Comparison of ENCODE assay signal across 20 mouse cellular contexts in genomic region chr19:17408591-17408990, GRCm38 (mm10). TPM values are rescaled to one million over a fixed set of nuclear protein-coding genes. Genes with fewer than 3 reads are reported as not detected.
DNase-seq lines count a peak whose midpoint lies in the region; ATAC-seq and TF ChIP-seq lines count a peak whose summit lies in the region.
"Had no signal": no experiment of that assay in that cellular context is flagged by ENCODE, and none has a peak within 500 bp of the region (broad histone marks: within the 10 kb centered on the region; RNA-seq: fewer than 3 reads in every experiment).

No protein-coding gene starts in this region.

- no peak for TF ChIP-seq CTCF in intestine, postnatal 0 days (IDR thresholded peaks at IDR 0.05; ENCODE audit: low read depth)

- no peaks in the 10 kb centered on the region for H3K9me3 ChIP-seq in intestine, postnatal 0 days (ENCODE audit: control insufficient read depth)
- no peaks in the 10 kb centered on the region for H3K9me3 ChIP-seq in intestine, embryonic 16.5 days (ENCODE audit: control insufficient read depth, low read length)
- H3K9me3 ChIP-seq in liver, embryonic 15.5 days (replicated peaks), result no peaks in the 10 kb centered on the region
- H3K9me3 ChIP-seq: forebrain, embryonic 12.5 days; heart, embryonic 13.5 days; hindbrain, embryonic 15.5 days had no signal

- DNase-seq in adrenal gland, adult 2 months, result peak; percentile 51
- no peak for DNase-seq in adrenal gland, adult 18-20 months (ENCODE audit: low spot score in 2 of 2)
- DNase-seq in yolk sac, embryonic 10.5 days (ENCODE audit: low spot score), result peak; percentile 61
- no peak for DNase-seq in kidney, adult 11 months
- DNase-seq: B cell, adult 2 months; cerebellum, adult 18-20 months; cerebellum, adult 9-11 months; cerebellum, postnatal 36 days; gastrocnemius, postnatal 14 days; heart, postnatal 36 days had no signal

- no peaks in the 10 kb centered on the region for H3K27me3 ChIP-seq in intestine, postnatal 0 days (replicated peaks; ENCODE audit: control insufficient read depth, insufficient read depth, low read length)
- H3K27me3 ChIP-seq in intestine, embryonic 16.5 days (replicated peaks; ENCODE audit: control insufficient read depth, insufficient read depth, low read length), result no peaks in the 10 kb centered on the region
- no peaks in the 10 kb centered on the region for H3K27me3 ChIP-seq in liver, embryonic 15.5 days
- H3K27me3 ChIP-seq: embryonic facial prominence, embryonic 13.5 days; forebrain, embryonic 12.5 days; heart, embryonic 13.5 days; hindbrain, embryonic 15.5 days had no signal

- peak overlapping the region; percentile 24; the same call in 1 of the 2 replicates for H3K27ac ChIP-seq in intestine, postnatal 0 days (ENCODE audit: low read depth, low read length)
- H3K27ac ChIP-seq in intestine, embryonic 16.5 days (ENCODE audit: low read length), result no peak overlapping the region
- H3K27ac ChIP-seq in liver, embryonic 15.5 days (replicated peaks), result no peak overlapping the region
- H3K27ac ChIP-seq: embryonic facial prominence, embryonic 13.5 days; forebrain, embryonic 12.5 days; heart, embryonic 13.5 days; hindbrain, embryonic 15.5 days had no signal

- H3K36me3 ChIP-seq in intestine, postnatal 0 days (ENCODE audit: control insufficient read depth, insufficient read depth), result no peaks in the 10 kb centered on the region
- H3K36me3 ChIP-seq in intestine, embryonic 16.5 days (ENCODE audit: control insufficient read depth, insufficient read depth, low read length), result no peaks in the 10 kb centered on the region
- no peaks in the 10 kb centered on the region for H3K36me3 ChIP-seq in liver, embryonic 15.5 days (replicated peaks)
- H3K36me3 ChIP-seq: embryonic facial prominence, embryonic 13.5 days; forebrain, embryonic 12.5 days; G1E; heart, embryonic 13.5 days; hindbrain, embryonic 15.5 days had no signal

- no peak for ATAC-seq in intestine, postnatal 0 days
- ATAC-seq in intestine, embryonic 16.5 days, result no peak
- peak; percentile 37; the same call in 1 of the 2 replicates for ATAC-seq in liver, embryonic 15.5 days (ENCODE audit: insufficient read depth)
- ATAC-seq: CD4-positive, CD25-positive, alpha-beta regulatory T cell, adult 4 months; forebrain, embryonic 16.5 days had no signal

- H3K9ac ChIP-seq in intestine, postnatal 0 days (ENCODE audit: low read depth, low read length), result no peak overlapping the region
- H3K9ac ChIP-seq in intestine, embryonic 16.5 days (ENCODE audit: low read depth, low read length), result no peak overlapping the region
- H3K9ac ChIP-seq in liver, embryonic 15.5 days, result no peak overlapping the region
- H3K9ac ChIP-seq: embryonic facial prominence, embryonic 13.5 days; forebrain, embryonic 12.5 days; heart, embryonic 13.5 days; hindbrain, embryonic 15.5 days had no signal

- peaks cover 4% of the 10 kb centered on the region; the same call in 1 of the 2 replicates for H3K4me1 ChIP-seq in intestine, postnatal 0 days (replicated peaks; ENCODE audit: control insufficient read depth, insufficient read depth, low read length)
- H3K4me1 ChIP-seq in intestine, embryonic 16.5 days (ENCODE audit: control insufficient read depth, insufficient read depth, low read length), result peaks cover 4% of the 10 kb centered on the region
- peaks cover 16% of the 10 kb centered on the region for H3K4me1 ChIP-seq in liver, embryonic 15.5 days (replicated peaks)
- H3K4me1 ChIP-seq: embryonic facial prominence, embryonic 13.5 days; forebrain, embryonic 12.5 days; heart, embryonic 13.5 days; hindbrain, embryonic 15.5 days had no signal

- no peak overlapping the region for H3K4me3 ChIP-seq in intestine, postnatal 0 days (ENCODE audit: low read depth, low read length)
- no peak overlapping the region for H3K4me3 ChIP-seq in intestine, embryonic 16.5 days (ENCODE audit: low read length)
- no peak overlapping the region for H3K4me3 ChIP-seq in liver, embryonic 15.5 days (replicated peaks)
- H3K4me3 ChIP-seq: embryonic facial prominence, embryonic 13.5 days; forebrain, embryonic 12.5 days; heart, embryonic 13.5 days; hindbrain, embryonic 15.5 days had no signal

- no peak overlapping the region for H3K4me2 ChIP-seq in intestine, postnatal 0 days (replicated peaks; ENCODE audit: low read depth)
- H3K4me2 ChIP-seq in intestine, embryonic 16.5 days (ENCODE audit: low read depth, low read length), result no peak overlapping the region
- H3K4me2 ChIP-seq in liver, embryonic 15.5 days, result no peak overlapping the region
- H3K4me2 ChIP-seq: embryonic facial prominence, embryonic 13.5 days; forebrain, embryonic 12.5 days; heart, embryonic 13.5 days; hindbrain, embryonic 15.5 days had no signal

RNA-seq across cellular contexts. Expression of gene Rfk, which starts 14.7 kb away (rescaled TPM):
- 100 to 1,000 TPM in 1 of 2 experiments, 10 to 100 TPM in 1; 85.5 to 566 TPM for total RNA-seq in adrenal gland, adult 2 months (2021)
- 322 and 833 TPM in 2 replicates for polyA plus RNA-seq in adrenal gland, adult 2 months (2012; rRNA removed)
- total RNA-seq in adrenal gland, adult 18-20 months (2021), result 100 to 1,000 TPM in 1 of 2 experiments, 10 to 100 TPM in 1; 74.3 to 417 TPM
- polyA plus RNA-seq in intestine, postnatal 0 days (2015; fragmentation: Nextera tagmentation; extraction: Ambion mirVana), result 484 and 527 TPM in 2 replicates
- 118 and 135 TPM in 2 replicates for polyA plus RNA-seq in intestine, embryonic 16.5 days (2015; fragmentation: Nextera tagmentation; extraction: Ambion mirVana)
- 55.3 and 58.4 TPM in 2 replicates for polyA plus RNA-seq in liver, embryonic 15.5 days (2015; fragmentation: Nextera tagmentation; extraction: Ambion mirVana)

RNA-seq across cellular contexts. Expression of gene Gcnt1, which starts 35.9 kb away (rescaled TPM):
- 1 to 10 TPM; 2.4 to 2.6 TPM for total RNA-seq in adrenal gland, adult 2 months (2021)
- 0.35 and 0.79 TPM in 2 replicates for polyA plus RNA-seq in adrenal gland, adult 2 months (2012; rRNA removed)
- total RNA-seq in adrenal gland, adult 18-20 months (2021), result 1 to 10 TPM; 2.5 to 2.6 TPM
- 1.1 and 1.4 TPM in 2 replicates for polyA plus RNA-seq in intestine, postnatal 0 days (2015; fragmentation: Nextera tagmentation; extraction: Ambion mirVana)
- 3.5 and 3.8 TPM in 2 replicates for polyA plus RNA-seq in intestine, embryonic 16.5 days (2015; fragmentation: Nextera tagmentation; extraction: Ambion mirVana)
- polyA plus RNA-seq in liver, embryonic 15.5 days (2015; fragmentation: Nextera tagmentation; extraction: Ambion mirVana), result 18.5 and 19.0 TPM in 2 replicates

Comparison
In these comparisons a context has a peak if more than half of its experiments do, and no peak if none do; other contexts are left out.
1. DNase-seq: peak in adrenal gland, adult 2 months (single experiment) and yolk sac, embryonic 10.5 days (single experiment); none in adrenal gland, adult 18-20 months (0 of 2) and kidney, adult 11 months (single experiment).